Mouse (Mus musculus) hindbrain, postnatal 0 days (tissue): ENCODE results near the gene Tent4b. TPM values are rescaled to one million over a fixed set of nuclear protein-coding genes. Genes with fewer than 3 reads are reported as not detected.

Experiments
- ATAC-seq: fragments of 200-750 bp; cut with Nextera tagmentation; 2 replicates; pipeline ENCODE4 v1.8.0; 2017; ENCODE audit warnings: mild to moderate bottlenecking, moderate TSS enrichment, moderate library complexity
- DNase-seq: peaks from one replicate; pipeline ENCODE4 v3.0.0-alpha.2; 2015; ENCODE audit warnings: low spot score
- H3K27ac ChIP-seq: fragments of 300-500 bp; sonication (generic); 2 replicates; pipeline ENCODE4 v1.5.1; 2014; ENCODE audit warnings: mild to moderate bottlenecking
- H3K27me3 ChIP-seq: fragments of 300-500 bp; sonication (generic); 2 replicates; pipeline ENCODE4 v1.6.1; 2014; ENCODE audit warnings: low read length, mixed read lengths; ENCODE audit not compliant: insufficient read depth
- H3K36me3 ChIP-seq: fragments of 300-500 bp; sonication (generic); 2 replicates; pipeline ENCODE4 v1.6.1; 2014; ENCODE audit warnings: low read length, mixed read lengths; ENCODE audit not compliant: insufficient read depth
- H3K4me1 ChIP-seq: fragments of 300-500 bp; sonication (generic); 2 replicates; pipeline ENCODE4 v1.6.1; 2014; ENCODE audit warnings: antibody characterized with exemption, low read length, mixed read lengths; ENCODE audit not compliant: insufficient read depth
- H3K4me2 ChIP-seq: fragments of 300-500 bp; sonication (generic); 2 replicates; pipeline ENCODE4 v1.6.1; 2014; ENCODE audit warnings: low read depth, mild to moderate bottlenecking, low read length, moderate library complexity, mixed read lengths
- H3K4me3 ChIP-seq: fragments of 300-500 bp; sonication (generic); 2 replicates; pipeline ENCODE4 v1.5.1; 2014; ENCODE audit warnings: low read length
- H3K9ac ChIP-seq: fragments of 300-500 bp; sonication (generic); replicated peaks from 2 replicates; pipeline ENCODE4 v1.6.1; 2014; ENCODE audit warnings: mild to moderate bottlenecking, low read length, moderate library complexity, mixed read lengths
- H3K9me3 ChIP-seq: fragments of 300-500 bp; sonication (generic); 2 replicates; pipeline ENCODE4 v1.6.1; 2016; ENCODE audit warnings: low read length, mixed read lengths
- CTCF ChIP-seq: IDR thresholded peaks from 2 replicates; pipeline ENCODE4 v1.5.1; 2016; ENCODE audit warnings: antibody characterized with exemption, control low read depth, low read depth
- WGBS: fragments of 180-500 bp; shearing (Covaris S2); extraction: QIAGEN DNeasy Blood & Tissue Kit; methylation state at CpG from one replicate; pipeline ENCODE4 v1.1.7; 2014; 5-methylcytosine and 5-hydroxymethylcytosine counted together
- polyA plus RNA-seq: library from polyadenylated mRNA; unstranded; fragments of >200 nt; fragmentation: Nextera tagmentation; extraction: Ambion mirVana; gene quantifications from 2 replicates; pipeline ENCODE4 v1.2.1, GENCODE M21; 2015
- total RNA-seq: library from RNA; depleted of rRNA; stranded (reverse); fragments of >200 nt; gene quantifications from 2 replicates; pipeline ENCODE4 v1.2.3, GENCODE M21; 2014

Tent4b gene
- total and polyA plus RNA-seq, 2 experiments from 2014 or later, result 7.9 to 33.6 TPM

DNA sequence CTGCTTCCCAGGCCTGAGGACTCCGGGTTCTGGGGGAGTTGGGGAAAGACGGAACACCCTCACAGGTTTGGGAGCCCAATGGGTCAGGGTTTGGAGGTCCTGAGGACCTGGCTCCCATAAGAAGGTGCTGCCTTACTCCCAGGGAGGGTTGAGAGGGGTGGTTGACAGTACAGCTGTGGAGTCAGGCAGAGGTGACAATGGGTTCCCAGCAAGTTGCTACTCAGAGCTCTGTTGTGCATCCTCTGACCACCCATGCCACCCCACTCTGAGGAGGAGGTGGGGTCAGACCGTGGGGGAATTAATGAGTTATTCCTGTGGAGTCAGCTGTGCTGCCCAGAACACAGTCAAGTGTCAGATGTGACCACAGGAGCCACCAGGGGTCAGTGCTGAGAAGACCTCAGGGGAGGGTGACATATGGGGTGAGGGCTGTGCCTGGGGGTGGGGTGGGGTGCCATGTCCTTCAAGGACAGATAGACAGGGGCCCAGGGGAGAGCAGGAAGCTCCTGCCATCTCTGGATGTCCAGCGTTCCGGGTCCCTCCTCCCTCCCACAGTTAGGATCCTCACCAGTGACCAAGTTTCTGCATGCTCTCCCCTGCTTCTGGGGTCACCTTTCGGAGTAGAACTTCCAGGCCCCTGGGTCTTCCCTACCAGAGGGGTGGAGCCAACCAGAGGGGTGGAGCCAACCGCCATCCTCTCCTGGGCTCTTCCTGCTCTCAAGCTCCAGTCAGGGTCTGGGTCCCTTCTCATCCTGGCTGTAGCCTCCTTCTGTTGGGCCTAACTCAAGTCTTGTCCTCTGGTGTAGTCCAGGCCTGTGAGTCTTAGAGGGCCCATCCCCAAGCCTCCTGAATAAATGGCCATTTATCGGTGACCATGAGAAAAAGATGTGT, 86.7 kb downstream of the Tent4b start:
- no peak overlapping the region for H3K27ac ChIP-seq
- WGBS, result 82% methylated on average over 8 of the region's 8 CpGs
- ATAC-seq, result no peak

DNA sequence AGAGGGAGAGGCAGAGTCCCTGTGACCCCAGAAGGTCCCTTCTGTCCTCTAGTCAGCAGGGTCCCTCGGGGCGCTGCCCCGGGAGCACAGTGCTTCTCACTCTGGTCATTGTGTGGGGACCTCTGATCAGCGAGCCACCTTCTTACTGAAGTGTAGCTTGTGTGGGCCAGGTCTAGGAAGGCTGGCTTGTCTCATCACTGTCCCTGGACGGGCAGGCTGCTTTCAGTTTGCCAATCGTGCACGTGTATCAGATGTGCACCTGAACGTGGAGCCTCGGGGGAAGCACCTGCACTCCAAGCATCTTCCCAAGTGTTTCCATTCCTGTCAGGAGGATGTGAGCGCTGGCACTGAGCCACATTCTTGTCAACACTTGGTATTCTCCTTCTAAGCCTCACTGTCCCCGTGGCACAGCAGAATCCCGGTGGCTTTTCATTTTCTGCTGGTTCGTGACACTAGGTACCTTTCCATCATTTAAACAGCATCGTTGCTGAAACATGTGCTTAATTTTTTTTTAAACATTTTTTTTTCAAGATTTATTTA, 87.5 kb downstream of the Tent4b start:
- Histone ChIP-seq H3K4me2 (no peak overlapping the region), H3K36me3 (no peaks in the 10 kb centered on the region), H3K27me3 (no peaks in the 10 kb centered on the region), H3K4me3 (no peak overlapping the region), H3K27ac (no peak overlapping the region), H3K4me1 (no peaks in the 10 kb centered on the region), H3K9me3 (no peaks in the 10 kb centered on the region), H3K9ac (no peak overlapping the region)
- WGBS, result 81% methylated on average over 14 of the region's 14 CpGs
- TF ChIP-seq CTCF, result no peak
- no peak for ATAC-seq
- no peak for DNase-seq

More for the DNA sequence above, 86.7 kb downstream of the Tent4b start:
- Histone ChIP-seq H3K27me3 (no peaks in the 10 kb centered on the region), H3K9me3 (no peaks in the 10 kb centered on the region), H3K4me3 (no peak overlapping the region), H3K4me2 (no peak overlapping the region), H3K9ac (no peak overlapping the region), H3K36me3 (no peaks in the 10 kb centered on the region), H3K4me1 (no peaks in the 10 kb centered on the region)
- no peak for DNase-seq
- no peak for TF ChIP-seq CTCF

- H3K36me3 ChIP-seq, result no peaks in the 10 kb centered on the region
- no peaks in the 10 kb centered on the region for H3K9me3 ChIP-seq
- WGBS, result 79% methylated on average over 12 of the region's 12 CpGs
- no peak for TF ChIP-seq CTCF
- no peak overlapping the region for H3K9ac ChIP-seq
- no peaks in the 10 kb centered on the region for H3K27me3 ChIP-seq
- no peak for DNase-seq
- no peak overlapping the region for H3K27ac ChIP-seq
- no peaks in the 10 kb centered on the region for H3K4me1 ChIP-seq
- no peak overlapping the region for H3K4me3 ChIP-seq
- H3K4me2 ChIP-seq, result no peak overlapping the region
- ATAC-seq, result no peak
Observed at GRCm38 (mm10) chr8:88288622-88289242, 89.7 kb downstream of the Tent4b start.

GRCm38 (mm10) chr8:88289901-88290300, 90.9 kb downstream of the Tent4b start:
- Histone ChIP-seq H3K36me3 (no peaks in the 10 kb centered on the region), H3K4me1 (no peaks in the 10 kb centered on the region), H3K4me3 (no peak overlapping the region), H3K27ac (no peak overlapping the region), H3K9me3 (no peaks in the 10 kb centered on the region), H3K9ac (no peak overlapping the region), H3K27me3 (no peaks in the 10 kb centered on the region), H3K4me2 (no peak overlapping the region)
- WGBS, result 62% methylated on average over 1 of the region's 1 CpGs
- DNase-seq (no peak), ATAC-seq (no peak)
- TF ChIP-seq CTCF, result no peak

GRCm38 (mm10) chr8:88290326-88291304, 91.6 kb downstream of the Tent4b start:
- Histone ChIP-seq H3K4me3 (no peak overlapping the region), H3K36me3 (no peaks in the 10 kb centered on the region), H3K4me1 (no peaks in the 10 kb centered on the region), H3K9me3 (no peaks in the 10 kb centered on the region), H3K9ac (no peak overlapping the region), H3K27ac (no peak overlapping the region), H3K4me2 (no peak overlapping the region), H3K27me3 (no peaks in the 10 kb centered on the region)
- 81% methylated on average over 13 of the region's 13 CpGs for WGBS
- ATAC-seq, result no peak
- TF ChIP-seq CTCF, result no peak
- DNase-seq, result no peak

- H3K4me2 ChIP-seq, result no peak overlapping the region
- no peak for TF ChIP-seq CTCF
- no peak overlapping the region for H3K27ac ChIP-seq
- no peak overlapping the region for H3K4me3 ChIP-seq
- ATAC-seq (no peak), DNase-seq (no peak)
- 90% methylated on average over 11 of the region's 11 CpGs for WGBS
- H3K36me3 ChIP-seq, result no peaks in the 10 kb centered on the region
- no peaks in the 10 kb centered on the region for H3K27me3 ChIP-seq
- H3K9ac ChIP-seq, result no peak overlapping the region
- no peaks in the 10 kb centered on the region for H3K4me1 ChIP-seq
- no peaks in the 10 kb centered on the region for H3K9me3 ChIP-seq
Observed at GRCm38 (mm10) chr8:88291305-88291690, 92.3 kb downstream of the Tent4b start.
